Mouse (Mus musculus) frontal cortex, postnatal 14 days (tissue): ENCODE data around the gene BC005537.
"Not testable (repeated sequence)": the region's sequence is repeated elsewhere in the genome, so short reads cannot be mapped to it uniquely, and the experiment has no call there.

ENCODE experiments used
- DNase-seq, 2 experiments: peaks; one replicate each; pipeline ENCODE4 v3.0.0; 2022; ENCODE audit warnings: low spot score in 2 of 2

The BC005537 gene

GRCm38 (mm10) chr13:24801308-24801921, at the start of gene BC005537:
Gene BC005537, plus strand, starts transcription at chr13:24801657.
- DNase-seq: peak; percentile 14 to 34

- no peak for DNase-seq
Measured at GRCm38 (mm10) chr13:24756756-24757155, 44.7 kb upstream of the BC005537 start.

DNA sequence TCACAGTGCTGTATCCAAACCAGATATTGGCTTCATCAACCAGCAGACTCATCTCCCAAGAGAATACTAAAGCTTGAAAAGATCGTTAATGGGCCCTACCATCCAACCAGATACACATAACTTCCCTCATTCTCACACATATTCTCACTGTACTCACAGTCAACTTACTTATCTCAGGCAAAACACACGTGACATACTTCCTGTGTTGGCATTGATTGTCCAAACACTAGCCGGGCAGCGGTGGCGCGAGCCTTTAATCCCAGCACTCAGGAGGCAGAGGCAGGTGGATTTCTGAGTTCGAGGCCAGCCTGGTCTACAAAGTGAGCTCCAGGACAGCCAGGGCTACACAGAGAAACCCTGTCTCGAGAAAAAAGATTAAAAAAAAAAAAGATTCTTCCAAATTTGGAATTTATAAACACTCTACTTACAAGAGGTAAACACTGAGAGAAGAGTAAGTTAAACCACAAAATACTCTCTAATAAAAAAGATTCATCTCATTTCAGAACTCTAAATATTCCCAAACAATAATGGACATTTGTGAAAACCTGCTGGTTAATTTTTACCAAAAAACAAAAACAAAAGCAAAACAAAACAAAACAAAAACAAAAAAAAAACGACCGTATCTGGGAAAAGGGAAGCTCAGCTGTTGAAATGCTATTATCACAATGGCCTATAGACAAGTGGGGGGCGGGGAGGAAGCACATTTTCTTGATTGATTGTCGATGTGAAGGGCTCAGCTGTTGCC, 43.5 kb upstream of the BC005537 start:
- DNase-seq: no peak

- DNase-seq: no peak
Measured at GRCm38 (mm10) chr13:24759451-24759850, 42.0 kb upstream of the BC005537 start.

- no peak for DNase-seq
Measured at GRCm38 (mm10) chr13:24760351-24760870, 41.0 kb upstream of the BC005537 start.

- DNase-seq: no peak
Measured at GRCm38 (mm10) chr13:24761083-24761402, 40.4 kb upstream of the BC005537 start.

DNA sequence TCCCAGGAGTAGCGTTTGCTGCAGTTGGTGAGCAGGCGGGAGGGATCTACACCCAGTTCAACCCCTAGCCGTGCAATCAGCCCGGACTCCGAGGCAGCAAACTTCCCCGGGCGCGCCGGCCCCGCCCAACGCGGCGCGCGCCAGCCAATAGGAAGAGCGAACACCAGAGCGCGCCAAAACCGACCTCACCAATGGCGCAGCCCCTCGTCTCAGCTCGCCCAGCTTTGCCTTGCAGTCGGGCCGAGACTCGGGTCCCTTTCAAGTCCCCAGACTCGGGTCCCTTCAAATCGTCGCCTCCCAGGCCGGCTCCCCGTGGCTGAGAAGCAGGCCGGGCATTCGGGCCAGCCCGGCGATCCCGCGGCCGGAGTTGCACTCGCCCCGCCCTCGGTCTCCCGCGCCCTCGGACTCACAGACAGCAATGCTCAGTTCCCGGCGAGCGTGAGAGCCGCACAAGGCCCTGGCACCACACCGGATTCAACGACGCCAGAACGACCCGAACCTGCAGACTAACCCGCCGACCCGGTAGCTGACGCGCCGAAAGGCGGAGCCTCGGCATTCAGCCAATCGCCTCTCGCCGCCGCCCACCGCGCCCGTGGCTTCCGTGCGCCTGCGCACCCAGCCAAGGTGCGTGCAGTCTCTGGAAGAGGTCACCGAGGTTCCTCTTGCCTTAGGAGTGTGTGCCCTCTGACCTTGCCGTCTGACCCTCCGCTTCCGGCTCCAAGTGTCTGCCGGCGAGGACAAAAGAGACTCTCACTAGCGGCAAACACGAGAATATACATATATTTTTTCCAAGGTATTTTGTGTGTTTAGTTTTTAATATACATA, 39.8 kb upstream of the BC005537 start, which contains the start of gene Gmnn:
Gmnn (minus strand) TSS at position 521 of the 825 bp plus-strand sequence.
- DNase-seq: peak; percentile 47 to 75

GRCm38 (mm10) chr13:24762254-24762653, 39.2 kb upstream of the BC005537 start:
- DNase-seq: no peak

DNA sequence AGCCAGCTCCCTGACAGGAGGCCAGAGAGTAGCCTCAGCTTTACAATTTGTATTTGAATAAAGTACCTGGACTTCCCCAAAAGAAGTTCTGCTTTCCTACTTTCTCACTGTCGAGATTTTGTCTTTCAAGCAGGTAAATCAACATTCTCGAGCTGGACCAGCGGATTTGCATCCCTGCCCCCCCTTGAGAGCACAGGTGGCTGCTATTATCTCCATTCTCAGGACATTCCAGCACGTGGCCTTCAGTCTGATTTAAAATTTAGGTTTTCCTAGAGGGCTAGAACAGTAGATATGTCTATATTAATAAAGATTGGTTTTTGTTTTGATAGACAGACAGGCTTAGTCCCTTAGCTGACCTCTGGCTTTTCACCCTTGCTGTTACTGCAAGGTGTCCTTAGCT, 33.6 kb upstream of the BC005537 start:
- not testable (repeated sequence) for DNase-seq

DNA sequence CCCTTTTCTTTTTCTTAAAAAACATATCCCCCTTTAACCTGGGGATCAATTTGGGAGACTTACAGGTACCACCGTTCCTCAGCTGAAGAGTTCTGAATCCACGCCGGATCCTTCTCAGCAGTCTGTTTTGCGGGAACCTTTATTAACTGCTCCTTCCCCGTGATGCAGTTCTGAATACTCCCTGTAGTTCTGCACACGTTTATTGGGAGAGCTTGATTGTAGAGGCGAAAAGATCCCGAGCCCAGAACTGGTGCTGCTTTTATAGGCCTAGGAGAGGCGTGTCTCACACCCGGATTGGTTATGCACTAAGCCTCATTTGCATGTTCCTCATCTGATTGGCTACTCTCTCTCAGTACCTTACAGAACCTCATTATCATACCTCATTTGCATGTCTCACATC, 30.0 kb upstream of the BC005537 start:
- DNase-seq: not testable (repeated sequence)

DNA sequence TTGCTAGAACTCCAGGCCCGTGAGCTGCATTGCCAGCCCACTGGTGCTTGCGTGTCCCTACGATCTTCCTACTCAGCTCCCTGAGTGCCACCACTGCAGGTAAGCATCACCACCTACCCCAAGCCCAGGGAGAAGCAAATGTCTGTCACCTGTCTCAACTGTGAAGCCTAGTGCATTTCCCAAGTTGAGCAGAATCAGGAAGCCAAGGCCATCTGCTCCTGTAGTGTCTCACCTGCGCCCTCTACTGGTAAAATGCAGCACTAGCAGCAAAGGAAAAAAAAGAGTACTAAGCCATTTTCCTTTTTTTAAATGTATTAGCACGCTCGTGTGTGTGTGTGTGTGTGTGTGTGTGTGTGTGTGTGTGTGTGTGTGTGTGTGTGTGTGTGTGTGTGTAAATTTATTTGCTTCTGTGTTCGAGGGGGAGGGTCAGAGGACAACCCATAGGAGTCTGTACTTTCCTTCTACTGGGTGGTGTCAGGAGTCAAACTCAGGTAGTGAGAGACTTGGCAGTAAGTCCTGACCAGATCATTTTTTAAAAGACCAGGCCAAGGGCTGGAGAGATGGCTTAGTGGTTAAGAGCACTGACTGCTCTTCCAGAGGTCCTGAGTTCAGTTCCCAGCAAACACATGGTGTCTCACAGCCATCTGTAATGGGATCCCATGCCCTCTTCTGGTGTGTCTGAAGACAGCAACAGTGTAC, 25.2 kb upstream of the BC005537 start:
- DNase-seq: no peak

- DNase-seq: no peak
Measured at GRCm38 (mm10) chr13:24778026-24778425, 23.4 kb upstream of the BC005537 start.

- DNase-seq: no peak
Measured at GRCm38 (mm10) chr13:24778706-24779380, 22.6 kb upstream of the BC005537 start.

DNA sequence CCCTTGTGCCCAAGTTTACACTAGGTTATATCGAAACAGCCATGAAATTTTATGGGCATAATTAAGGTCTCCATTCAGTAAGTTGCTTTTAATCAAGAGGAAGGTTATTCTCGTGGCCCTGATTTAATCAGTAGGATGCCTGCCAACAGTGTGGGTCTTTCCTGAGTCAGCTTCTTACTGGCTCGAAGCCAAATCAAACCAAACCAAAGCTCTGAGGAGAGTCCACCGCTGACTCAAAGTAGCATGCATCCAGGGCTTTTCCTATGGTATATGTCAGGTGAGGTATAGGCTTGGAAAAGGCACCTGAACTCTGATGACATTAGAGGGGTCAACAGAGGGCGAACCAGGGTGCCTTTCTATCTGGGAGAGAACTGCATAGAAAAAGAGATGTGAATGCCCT, 19.5 kb upstream of the BC005537 start:
- DNase-seq: no peak

DNA sequence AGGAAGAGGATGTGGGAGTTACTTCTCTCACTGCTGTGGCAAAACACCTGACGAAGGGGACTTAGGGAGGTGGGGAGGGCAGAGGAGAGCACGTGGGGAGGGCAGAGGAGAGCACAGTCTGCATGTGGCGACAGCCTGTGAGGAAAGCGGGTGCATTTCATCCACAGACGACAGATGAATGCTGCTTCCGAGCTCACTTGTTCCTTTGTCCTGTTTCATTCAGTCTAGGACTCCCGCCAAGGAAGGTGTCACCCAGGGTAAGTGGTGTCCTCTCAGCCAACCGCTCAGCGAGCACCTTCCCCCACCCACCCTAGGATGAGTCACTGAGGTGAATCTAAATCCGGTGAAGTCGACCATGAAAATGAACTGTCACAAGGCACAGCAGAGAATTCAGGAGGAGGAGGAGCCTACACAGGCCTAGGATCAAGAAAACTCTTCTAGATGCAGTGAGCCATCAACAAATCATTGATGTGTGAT, 15.4 kb upstream of the BC005537 start:
- no peak for DNase-seq

- DNase-seq: no peak
Measured at GRCm38 (mm10) chr13:24787477-24787876, 14.0 kb upstream of the BC005537 start.

- no peak for DNase-seq
Measured at GRCm38 (mm10) chr13:24791349-24791748, 10.1 kb upstream of the BC005537 start.

DNA sequence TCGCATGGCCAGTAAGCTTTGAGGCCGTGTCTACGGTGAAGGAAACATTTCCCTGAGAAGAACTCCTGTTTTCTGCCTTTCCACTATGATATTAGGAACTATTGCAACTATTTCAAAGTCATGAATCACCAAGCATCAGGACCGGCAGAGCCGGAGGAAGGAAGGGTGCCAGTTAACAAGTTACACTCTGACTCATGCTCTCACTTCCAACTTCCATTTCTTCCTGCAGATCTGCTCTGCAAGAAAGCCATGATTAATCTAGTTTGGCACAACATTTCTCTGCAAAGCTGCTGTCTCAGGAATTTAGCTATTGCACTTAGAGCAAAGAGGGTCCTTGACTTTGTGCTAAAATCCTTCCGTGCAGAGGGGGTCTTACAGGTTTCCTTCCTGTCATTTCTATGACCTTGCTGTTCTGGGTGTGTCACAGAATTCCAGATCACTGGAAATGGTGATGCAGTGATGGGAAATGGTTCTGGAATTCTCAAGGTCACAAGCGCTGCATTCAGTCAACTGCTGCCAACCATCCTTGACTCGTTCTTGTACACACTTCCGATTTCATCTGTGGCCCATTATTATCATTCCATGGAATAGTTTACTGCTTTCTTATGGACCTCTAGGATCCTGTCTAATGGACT, 8.9 kb upstream of the BC005537 start:
- no peak for DNase-seq

DNA sequence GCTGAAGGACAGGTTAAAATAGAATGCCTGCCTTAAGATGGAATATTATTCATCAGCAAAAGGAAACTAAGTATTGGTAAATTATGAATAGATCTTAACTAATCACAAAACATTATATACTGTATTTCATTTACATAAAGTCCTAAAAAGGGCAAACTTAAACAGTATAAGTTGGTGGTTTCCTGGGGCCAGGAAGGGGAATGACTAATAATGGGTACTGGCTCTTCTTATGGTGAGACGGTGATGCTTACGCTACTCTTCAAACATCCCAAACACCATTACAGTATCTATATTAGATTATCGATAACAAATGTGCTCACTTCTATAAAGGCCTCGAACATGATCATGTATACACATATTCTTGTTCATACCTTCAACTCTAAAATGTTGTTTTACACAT, 2.8 kb upstream of the BC005537 start:
- no peak for DNase-seq

- DNase-seq: no peak
Measured at GRCm38 (mm10) chr13:24799378-24799777, 2.1 kb upstream of the BC005537 start.
